11 mouse cellular contexts compared by ENCODE assay signal in genomic region chr7:73275814-73276271, GRCm38 (mm10).
A peak's percentile ranks its signal among the peaks of the same experiment; 100 is the strongest.
DNase-seq lines count a peak whose midpoint lies in the region; ATAC-seq and TF ChIP-seq lines count a peak whose summit lies in the region.
"Had no signal": no experiment of that assay in that cellular context is flagged by ENCODE, and none has a peak within 500 bp of the region (broad histone marks: within the 10 kb centered on the region; RNA-seq: fewer than 3 reads in every experiment).

No protein-coding gene starts in this region.

- H3K36me3 ChIP-seq in kidney, embryonic 14.5 days (ENCODE audit: control insufficient read depth, insufficient read depth, low read length): no peaks in the 10 kb centered on the region
- no peaks in the 10 kb centered on the region for H3K36me3 ChIP-seq in heart, embryonic 12.5 days
- no peaks in the 10 kb centered on the region for H3K36me3 ChIP-seq in myocyte (ENCODE audit: control insufficient read depth, insufficient read depth)

- ATAC-seq in kidney, embryonic 14.5 days (ENCODE audit: low FRiP score, low TSS enrichment): no peak
- ATAC-seq in heart, embryonic 12.5 days (ENCODE audit: insufficient number of reproducible peaks, low FRiP score): no peak
- no peak for ATAC-seq in cerebellum, adult (ENCODE audit: insufficient number of reproducible peaks, low FRiP score, low TSS enrichment)

- WGBS in kidney, embryonic 14.5 days: 84% methylated on average over 9 of the region's 9 CpGs
- WGBS in heart, embryonic 12.5 days: 52% methylated on average over 9 of the region's 9 CpGs

- no peak overlapping the region for H3K4me3 ChIP-seq in kidney, embryonic 14.5 days (ENCODE audit: low read length)
- H3K4me3 ChIP-seq in heart, embryonic 12.5 days: no peak overlapping the region
- H3K4me3 ChIP-seq in myocyte: no peak overlapping the region
- H3K4me3 ChIP-seq: erythroblast, embryonic 14.5 days had no signal

- no peak overlapping the region for H3K9ac ChIP-seq in kidney, embryonic 14.5 days (ENCODE audit: low read depth, low read length)
- H3K9ac ChIP-seq in heart, embryonic 12.5 days: no peak overlapping the region

- no peak for TF ChIP-seq POLR2A in myocyte (IDR thresholded peaks at IDR 0.05; ENCODE audit: insufficient read length, low read depth)

- H3K4me2 ChIP-seq in kidney, embryonic 14.5 days (replicated peaks; ENCODE audit: low read depth, low read length): no peak overlapping the region
- H3K4me2 ChIP-seq in heart, embryonic 12.5 days: peak overlapping the region; percentile 5; the same call in 1 of the 2 replicates
- peak overlapping the region; percentile 59 for H3K4me2 ChIP-seq in myocyte (ENCODE audit: low read depth)

- 0 out of 2 replicates have a peak, but pooled peaks cover 4% of the 10 kb centered on the region for H3K9me3 ChIP-seq in kidney, embryonic 14.5 days (ENCODE audit: control insufficient read depth, low read length)
- H3K9me3 ChIP-seq in heart, embryonic 12.5 days (replicated peaks): peaks cover 11% of the 10 kb centered on the region

- no peaks in the 10 kb centered on the region for H3K79me2 ChIP-seq in myocyte (ENCODE audit: control insufficient read depth, insufficient read depth)

- no peaks in the 10 kb centered on the region for H3K27me3 ChIP-seq in kidney, embryonic 14.5 days (ENCODE audit: control insufficient read depth, insufficient read depth, low read length)
- H3K27me3 ChIP-seq in heart, embryonic 12.5 days (replicated peaks): no peaks in the 10 kb centered on the region
- H3K27me3 ChIP-seq in myocyte (ENCODE audit: control insufficient read depth, insufficient read depth, insufficient read length): no peaks in the 10 kb centered on the region
- H3K27me3 ChIP-seq: CH12.LX had no signal

- no peaks in the 10 kb centered on the region for H3K4me1 ChIP-seq in kidney, embryonic 14.5 days (ENCODE audit: control insufficient read depth, insufficient read depth, low read length)
- H3K4me1 ChIP-seq in heart, embryonic 12.5 days (replicated peaks): peaks cover 3% of the 10 kb centered on the region; the same call in 1 of the 2 replicates

- DNase-seq in kidney, postnatal 14 days: peak; percentile 6
- peak; percentile 37 for DNase-seq in adrenal gland, postnatal 25 days
- DNase-seq in spleen, adult 18-20 months: no peak
- DNase-seq in thymus, postnatal 14 days: no peak
- DNase-seq: liver had no signal

- H3ac ChIP-seq in myocyte (ENCODE audit: control insufficient read depth, insufficient read length): no peak overlapping the region

- no peak overlapping the region for H3K27ac ChIP-seq in kidney, embryonic 14.5 days (ENCODE audit: low read depth, low read length)
- no peak overlapping the region for H3K27ac ChIP-seq in heart, embryonic 12.5 days (ENCODE audit: poor library complexity, severe bottlenecking)

TF ChIP-seq in myocyte, 11 proteins besides CTCF, POLR2A, EP300 and RAD21:
- TF ChIP-seq CEBPB (IDR thresholded peaks at IDR 0.05; ENCODE audit: insufficient read depth, poor library complexity, severe bottlenecking) (no peak), POLR2AphosphoS2 (IDR thresholded peaks at IDR 0.05; ENCODE audit: insufficient read length, low read depth) (no peak), E2F4 (IDR thresholded peaks at IDR 0.05; ENCODE audit: insufficient read depth) (no peak), SRF (IDR thresholded peaks at IDR 0.05; ENCODE audit: control insufficient read depth, insufficient read length, low read depth) (no peak), REST (IDR thresholded peaks at IDR 0.05; ENCODE audit: insufficient read depth, insufficient read length) (no peak), TCF3 (IDR thresholded peaks at IDR 0.05; ENCODE audit: insufficient read length, low read depth) (no peak), MYOD1 (IDR thresholded peaks at IDR 0.05; ENCODE audit: control insufficient read depth in 1 of 3, insufficient read length in 2 of 3, low read depth in 2 of 3) (no peak), TCF12 (IDR thresholded peaks at IDR 0.05; ENCODE audit: insufficient read depth, poor library complexity, severe bottlenecking) (no peak), USF1 (IDR thresholded peaks at IDR 0.05; ENCODE audit: low read depth) (no peak), MAX (IDR thresholded peaks at IDR 0.05; ENCODE audit: low read depth) (no peak), MYOG (IDR thresholded peaks at IDR 0.05; ENCODE audit: control insufficient read depth in 1 of 3, insufficient read depth in 1 of 3, insufficient read length in 2 of 3, low read depth in 2 of 3) (no peak)

Comparison
In these comparisons a context has a peak if more than half of its experiments do, and no peak if none do; other contexts are left out.
1. DNase-seq: peak in kidney, postnatal 14 days (single experiment) and adrenal gland, postnatal 25 days (single experiment); none in spleen, adult 18-20 months (0 of 2) and thymus, postnatal 14 days (single experiment).